Mouse (Mus musculus): ENCODE results near the gene Ddx25. TPM values are rescaled to one million over a fixed set of nuclear protein-coding genes. Genes with fewer than 3 reads are reported as not detected.

Gene Ddx25
- total and polyA plus RNA-seq, 2 experiments from 2014 or later, result 0.14 TPM; not detected in 1

GRCm38 (mm10) chr9:35502361-35503000 is 55.8 kb downstream of the Ddx25 start:
- TF ChIP-seq CTCF (IDR thresholded peaks at IDR 0.05; ENCODE audit: low read depth), result no peak
- no peak for TF ChIP-seq EP300 (IDR thresholded peaks at IDR 0.05; ENCODE audit: low read depth)
- Histone ChIP-seq H3K27ac (ENCODE audit: low read depth) (no peak overlapping the region), H3K4me1 (ENCODE audit: control insufficient read depth, insufficient read depth) (peaks cover 6% of the 10 kb centered on the region; the same call in 1 of the 2 replicates), H3K9ac (replicated peaks; ENCODE audit: low read depth, low read length) (no peak overlapping the region), H3K4me3 (ENCODE audit: low read depth, low read length) (no peak overlapping the region), H3K36me3 (replicated peaks; ENCODE audit: control insufficient read depth, insufficient read depth, low read length) (peaks cover 12% of the 10 kb centered on the region), H3K9me3 (replicated peaks; ENCODE audit: control insufficient read depth, low read length) (no peaks in the 10 kb centered on the region), H3K27me3 (ENCODE audit: control insufficient read depth, insufficient read depth, low read length) (no peaks in the 10 kb centered on the region), H3K4me2 (ENCODE audit: low read depth, low read length) (no peak overlapping the region)
- DNase-seq (ENCODE audit: low spot score) (no peak), ATAC-seq (ENCODE audit: insufficient read depth, low read depth) (no peak)
- WGBS, result 92% methylated on average over 10 of the region's 10 CpGs

- no peak overlapping the region for H3K27ac ChIP-seq (ENCODE audit: low read depth)
- DNase-seq (ENCODE audit: low spot score), result no peak
- no peak overlapping the region for H3K9ac ChIP-seq (replicated peaks; ENCODE audit: low read depth, low read length)
- H3K27me3 ChIP-seq (ENCODE audit: control insufficient read depth, insufficient read depth, low read length), result no peaks in the 10 kb centered on the region
- H3K9me3 ChIP-seq (replicated peaks; ENCODE audit: control insufficient read depth, low read length), result no peaks in the 10 kb centered on the region
- ATAC-seq (ENCODE audit: insufficient read depth, low read depth), result no peak
- no peak overlapping the region for H3K4me3 ChIP-seq (ENCODE audit: low read depth, low read length)
- no peaks in the 10 kb centered on the region for H3K4me1 ChIP-seq (ENCODE audit: control insufficient read depth, insufficient read depth)
- no peak overlapping the region for H3K4me2 ChIP-seq (ENCODE audit: low read depth, low read length)
- H3K36me3 ChIP-seq (replicated peaks; ENCODE audit: control insufficient read depth, insufficient read depth, low read length), result peaks cover 16% of the 10 kb centered on the region
- 86% methylated on average over 6 of the region's 6 CpGs for WGBS
- TF ChIP-seq EP300 (IDR thresholded peaks at IDR 0.05; ENCODE audit: low read depth) (no peak), CTCF (IDR thresholded peaks at IDR 0.05; ENCODE audit: low read depth) (no peak)
Observed at GRCm38 (mm10) chr9:35499946-35500345, 58.4 kb downstream of the Ddx25 start.

DNA sequence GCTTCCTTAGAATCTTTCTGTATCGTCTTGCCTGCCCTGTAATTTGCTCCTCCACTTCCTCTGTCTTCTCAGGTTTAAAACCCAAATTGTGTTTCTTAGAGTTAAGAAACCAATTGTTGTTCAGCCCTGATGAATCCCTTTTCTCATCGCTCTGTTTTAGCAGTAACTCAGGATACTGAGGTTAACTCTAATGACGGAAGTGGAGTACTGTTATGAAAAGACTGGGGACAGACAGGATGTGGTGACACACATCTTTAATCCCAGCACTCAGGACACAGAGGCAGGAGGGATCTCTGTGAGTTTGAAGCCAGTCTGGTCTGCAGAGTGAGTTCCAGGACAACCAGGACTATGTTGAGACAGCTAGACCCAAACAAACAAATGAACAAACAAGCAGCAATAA is 62.9 kb downstream of the Ddx25 start:
- WGBS, result 71% methylated on average over 3 of the region's 3 CpGs
- no peak for DNase-seq (ENCODE audit: low spot score)

DNA sequence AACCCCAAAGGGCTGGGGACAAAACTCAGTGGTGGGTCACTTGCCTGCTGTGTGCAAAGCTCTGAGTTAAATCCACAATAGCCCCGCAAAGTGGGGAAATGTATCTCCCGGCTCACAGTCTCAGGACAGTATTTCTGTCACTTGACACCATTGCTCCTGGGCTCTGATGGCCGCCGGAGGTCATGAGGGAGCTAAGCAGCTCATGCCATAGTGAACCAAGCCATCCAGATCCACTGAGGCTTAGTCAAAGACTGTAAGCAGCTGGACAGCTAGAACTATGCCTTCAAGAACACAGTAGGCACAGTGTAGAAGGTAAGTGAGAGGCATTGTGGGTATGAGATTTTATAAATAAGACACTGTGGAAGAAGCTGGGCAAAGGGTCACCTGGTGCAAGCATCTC is 63.4 kb downstream of the Ddx25 start:
- ATAC-seq (ENCODE audit: insufficient read depth, low read depth) (no peak), DNase-seq (ENCODE audit: low spot score) (no peak)
- Histone ChIP-seq H3K4me2 (ENCODE audit: low read depth, low read length) (no peak overlapping the region), H3K27me3 (ENCODE audit: control insufficient read depth, insufficient read depth, low read length) (no peaks in the 10 kb centered on the region), H3K9ac (replicated peaks; ENCODE audit: low read depth, low read length) (no peak overlapping the region), H3K4me3 (ENCODE audit: low read depth, low read length) (no peak overlapping the region), H3K27ac (ENCODE audit: low read depth) (no peak overlapping the region), H3K4me1 (ENCODE audit: control insufficient read depth, insufficient read depth) (no peaks in the 10 kb centered on the region), H3K9me3 (replicated peaks; ENCODE audit: control insufficient read depth, low read length) (no peaks in the 10 kb centered on the region), H3K36me3 (replicated peaks; ENCODE audit: control insufficient read depth, insufficient read depth, low read length) (peaks cover 9% of the 10 kb centered on the region; the same call in 1 of the 2 replicates)
- WGBS, result 54% methylated on average over 4 of the region's 4 CpGs
- no peak for TF ChIP-seq CTCF (IDR thresholded peaks at IDR 0.05; ENCODE audit: low read depth)
- TF ChIP-seq EP300 (IDR thresholded peaks at IDR 0.05; ENCODE audit: low read depth), result no peak

More for the DNA sequence above, 62.9 kb downstream of the Ddx25 start:
- TF ChIP-seq CTCF (IDR thresholded peaks at IDR 0.05; ENCODE audit: low read depth), result no peak
- no peak for TF ChIP-seq EP300 (IDR thresholded peaks at IDR 0.05; ENCODE audit: low read depth)
- H3K4me3 ChIP-seq (ENCODE audit: low read depth, low read length), result no peak overlapping the region
- no peak overlapping the region for H3K9ac ChIP-seq (replicated peaks; ENCODE audit: low read depth, low read length)
- H3K27me3 ChIP-seq (ENCODE audit: control insufficient read depth, insufficient read depth, low read length), result no peaks in the 10 kb centered on the region
- ATAC-seq (ENCODE audit: insufficient read depth, low read depth), result no peak
- no peaks in the 10 kb centered on the region for H3K9me3 ChIP-seq (replicated peaks; ENCODE audit: control insufficient read depth, low read length)
- H3K4me1 ChIP-seq (ENCODE audit: control insufficient read depth, insufficient read depth), result no peaks in the 10 kb centered on the region
- no peak overlapping the region for H3K4me2 ChIP-seq (ENCODE audit: low read depth, low read length)
- H3K36me3 ChIP-seq (replicated peaks; ENCODE audit: control insufficient read depth, insufficient read depth, low read length), result peaks cover 9% of the 10 kb centered on the region; the same call in 1 of the 2 replicates
- H3K27ac ChIP-seq (ENCODE audit: low read depth), result no peak overlapping the region

DNA sequence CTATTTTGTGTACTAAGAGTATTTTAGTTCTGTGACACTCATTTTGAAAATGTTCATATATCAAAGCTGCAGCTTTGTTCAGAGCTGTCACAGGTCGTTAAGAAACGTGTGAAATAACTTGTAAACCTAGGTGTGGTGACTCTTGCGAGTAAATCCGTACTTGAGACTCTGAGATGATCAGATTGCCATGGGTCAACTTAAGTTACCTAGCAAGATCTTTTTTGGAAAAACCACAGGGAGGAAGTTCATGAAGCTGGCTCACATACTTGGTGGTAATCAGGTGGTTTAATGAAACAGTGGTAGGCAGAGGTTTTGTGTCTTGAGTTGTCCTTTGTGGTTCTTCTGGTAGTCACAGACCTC is 64.6 kb downstream of the Ddx25 start:
- no peaks in the 10 kb centered on the region for H3K9me3 ChIP-seq (replicated peaks; ENCODE audit: control insufficient read depth, low read length)
- H3K27ac ChIP-seq (ENCODE audit: low read depth), result no peak overlapping the region
- no peaks in the 10 kb centered on the region for H3K4me1 ChIP-seq (ENCODE audit: control insufficient read depth, insufficient read depth)
- no peak for TF ChIP-seq CTCF (IDR thresholded peaks at IDR 0.05; ENCODE audit: low read depth)
- no peak for TF ChIP-seq EP300 (IDR thresholded peaks at IDR 0.05; ENCODE audit: low read depth)
- peaks cover 20% of the 10 kb centered on the region for H3K36me3 ChIP-seq (replicated peaks; ENCODE audit: control insufficient read depth, insufficient read depth, low read length)
- H3K9ac ChIP-seq (replicated peaks; ENCODE audit: low read depth, low read length), result no peak overlapping the region
- 76% methylated on average over 4 of the region's 4 CpGs for WGBS
- no peak overlapping the region for H3K4me2 ChIP-seq (ENCODE audit: low read depth, low read length)
- DNase-seq (ENCODE audit: low spot score) (no peak), ATAC-seq (ENCODE audit: insufficient read depth, low read depth) (no peak)
- no peaks in the 10 kb centered on the region for H3K27me3 ChIP-seq (ENCODE audit: control insufficient read depth, insufficient read depth, low read length)
- H3K4me3 ChIP-seq (ENCODE audit: low read depth, low read length), result no peak overlapping the region
